Mouse (Mus musculus): ENCODE measurements around the gene Arhgdib. TPM values are rescaled to one million over a fixed set of nuclear protein-coding genes. Genes with fewer than 3 reads are reported as not detected.

Arhgdib gene
- polyA plus RNA-seq, 1 experiment from 2014 or later, result 86.1 TPM

- Histone ChIP-seq H3K4me2 (ENCODE audit: low read length) (no peak overlapping the region), H3K27me3 (ENCODE audit: control insufficient read depth, insufficient read depth, low read length) (no peaks in the 10 kb centered on the region), H3K9ac (ENCODE audit: low read length) (no peak overlapping the region), H3K27ac (replicated peaks in 1 of 2; ENCODE audit: control insufficient read depth in 1 of 2, insufficient read depth in 1 of 2, low read depth in 2 of 2, low read length in 2 of 2) (no peak overlapping the region), H3K4me3 (ENCODE audit: control insufficient read depth in 1 of 2, insufficient read depth in 1 of 2, low read depth in 1 of 2, low read length in 2 of 2) (no peak overlapping the region), H3K36me3 (ENCODE audit: control insufficient read depth, insufficient read depth, low read length) (peaks cover 12% of the 10 kb centered on the region), H3K9me3 (ENCODE audit: control insufficient read depth, low read length) (no peaks in the 10 kb centered on the region), H3K4me1 (ENCODE audit: control insufficient read depth in 2 of 2, insufficient read depth in 2 of 2, low read length in 2 of 2) (peaks cover 3 to 4% of the 10 kb centered on the region in 2 experiments; a peak in 2 of 4 replicates)
- ATAC-seq (ENCODE audit: insufficient number of reproducible peaks, insufficient read depth, low FRiP score, low read depth), result no peak
- WGBS, result 34% methylated on average over 16 of the region's 16 CpGs
These were observed 21.1 kb downstream of the Arhgdib start for GRCm38 (mm10) chr6:136920320-136921257.

GRCm38 (mm10) chr6:136917885-136918284 is 23.8 kb downstream of the Arhgdib start:
- no peaks in the 10 kb centered on the region for H3K27me3 ChIP-seq (ENCODE audit: control insufficient read depth, insufficient read depth, low read length)
- no peak for ATAC-seq (ENCODE audit: insufficient number of reproducible peaks, insufficient read depth, low FRiP score, low read depth)
- H3K4me2 ChIP-seq (ENCODE audit: low read length), result no peak overlapping the region
- H3K9me3 ChIP-seq (ENCODE audit: control insufficient read depth, low read length), result no peaks in the 10 kb centered on the region
- 0 out of 2 replicates have a peak, but pooled peaks cover 1% of the 10 kb centered on the region for H3K36me3 ChIP-seq (ENCODE audit: control insufficient read depth, insufficient read depth, low read length)
- no peak overlapping the region for H3K4me3 ChIP-seq (ENCODE audit: control insufficient read depth in 1 of 2, insufficient read depth in 1 of 2, low read depth in 1 of 2, low read length in 2 of 2)
- peak overlapping the region in 1 of 2 experiments; percentile 53; a peak in 2 of 4 replicates for H3K27ac ChIP-seq (replicated peaks in 1 of 2; ENCODE audit: control insufficient read depth in 1 of 2, insufficient read depth in 1 of 2, low read depth in 2 of 2, low read length in 2 of 2)
- 25% methylated on average over 2 of the region's 2 CpGs for WGBS
- H3K4me1 ChIP-seq (ENCODE audit: control insufficient read depth in 2 of 2, insufficient read depth in 2 of 2, low read length in 2 of 2), result peaks cover 7% of the 10 kb centered on the region in 2 experiments; a peak in 3 of 4 replicates
- no peak overlapping the region for H3K9ac ChIP-seq (ENCODE audit: low read length)

- Histone ChIP-seq H3K27me3 (ENCODE audit: control insufficient read depth, insufficient read depth, low read length) (no peaks in the 10 kb centered on the region), H3K4me1 (ENCODE audit: control insufficient read depth in 2 of 2, insufficient read depth in 2 of 2, low read length in 2 of 2) (peaks cover 4 to 7% of the 10 kb centered on the region in 2 experiments; a peak in 3 of 4 replicates), H3K4me2 (ENCODE audit: low read length) (no peak overlapping the region), H3K27ac (replicated peaks in 1 of 2; ENCODE audit: control insufficient read depth in 1 of 2, insufficient read depth in 1 of 2, low read depth in 2 of 2, low read length in 2 of 2) (no peak overlapping the region), H3K9me3 (ENCODE audit: control insufficient read depth, low read length) (no peaks in the 10 kb centered on the region), H3K4me3 (ENCODE audit: control insufficient read depth in 1 of 2, insufficient read depth in 1 of 2, low read depth in 1 of 2, low read length in 2 of 2) (no peak overlapping the region), H3K9ac (ENCODE audit: low read length) (no peak overlapping the region), H3K36me3 (ENCODE audit: control insufficient read depth, insufficient read depth, low read length) (no peaks in the 10 kb centered on the region)
- no peak for ATAC-seq (ENCODE audit: insufficient number of reproducible peaks, insufficient read depth, low FRiP score, low read depth)
- 72% methylated on average over 8 of the region's 8 CpGs for WGBS
These were observed 25.8 kb downstream of the Arhgdib start for GRCm38 (mm10) chr6:136915721-136916395.

- WGBS, result 92% methylated on average over 6 of the region's 6 CpGs
- peaks cover 13% of the 10 kb centered on the region in 2 experiments for H3K4me1 ChIP-seq (ENCODE audit: control insufficient read depth in 2 of 2, insufficient read depth in 2 of 2, low read length in 2 of 2)
- no peaks in the 10 kb centered on the region for H3K36me3 ChIP-seq (ENCODE audit: control insufficient read depth, insufficient read depth, low read length)
- H3K4me2 ChIP-seq (ENCODE audit: low read length), result no peak overlapping the region
- ATAC-seq (ENCODE audit: insufficient number of reproducible peaks, insufficient read depth, low FRiP score, low read depth), result no peak
- H3K27ac ChIP-seq (replicated peaks in 1 of 2; ENCODE audit: control insufficient read depth in 1 of 2, insufficient read depth in 1 of 2, low read depth in 2 of 2, low read length in 2 of 2), result 0 out of 4 replicates have a peak overlapping the region, but pooled peaks of 1 of the 2 experiments have one; percentile 43
- H3K9me3 ChIP-seq (ENCODE audit: control insufficient read depth, low read length), result no peaks in the 10 kb centered on the region
- no peaks in the 10 kb centered on the region for H3K27me3 ChIP-seq (ENCODE audit: control insufficient read depth, insufficient read depth, low read length)
- no peak overlapping the region for H3K9ac ChIP-seq (ENCODE audit: low read length)
- H3K4me3 ChIP-seq (ENCODE audit: control insufficient read depth in 1 of 2, insufficient read depth in 1 of 2, low read depth in 1 of 2, low read length in 2 of 2), result no peak overlapping the region
These were observed 27.5 kb downstream of the Arhgdib start for GRCm38 (mm10) chr6:136914234-136914633.

- H3K36me3 ChIP-seq (ENCODE audit: control insufficient read depth, insufficient read depth, low read length), result no peaks in the 10 kb centered on the region
- H3K4me3 ChIP-seq (ENCODE audit: control insufficient read depth in 1 of 2, insufficient read depth in 1 of 2, low read depth in 1 of 2, low read length in 2 of 2), result no peak overlapping the region
- WGBS, result 22% methylated on average over 18 of the region's 18 CpGs
- H3K9me3 ChIP-seq (ENCODE audit: control insufficient read depth, low read length), result no peaks in the 10 kb centered on the region
- H3K9ac ChIP-seq (ENCODE audit: low read length), result peak overlapping the region; percentile 42; the same call in 1 of the 2 replicates
- ATAC-seq (ENCODE audit: insufficient number of reproducible peaks, insufficient read depth, low FRiP score, low read depth), result no peak
- peak overlapping the region in 1 of 2 experiments; percentile 43; a peak in 1 of 4 replicates for H3K27ac ChIP-seq (replicated peaks in 1 of 2; ENCODE audit: control insufficient read depth in 1 of 2, insufficient read depth in 1 of 2, low read depth in 2 of 2, low read length in 2 of 2)
- H3K4me2 ChIP-seq (ENCODE audit: low read length), result peak overlapping the region; percentile 48
- H3K4me1 ChIP-seq (ENCODE audit: control insufficient read depth in 2 of 2, insufficient read depth in 2 of 2, low read length in 2 of 2), result peaks cover 13% of the 10 kb centered on the region in 2 experiments
- H3K27me3 ChIP-seq (ENCODE audit: control insufficient read depth, insufficient read depth, low read length), result no peaks in the 10 kb centered on the region
These were observed 28.1 kb downstream of the Arhgdib start for GRCm38 (mm10) chr6:136913384-136914126.

GRCm38 (mm10) chr6:136912751-136913265 is 28.9 kb downstream of the Arhgdib start:
- no peak for ATAC-seq (ENCODE audit: insufficient number of reproducible peaks, insufficient read depth, low FRiP score, low read depth)
- no peaks in the 10 kb centered on the region for H3K27me3 ChIP-seq (ENCODE audit: control insufficient read depth, insufficient read depth, low read length)
- H3K9ac ChIP-seq (ENCODE audit: low read length), result no peak overlapping the region
- no peaks in the 10 kb centered on the region for H3K36me3 ChIP-seq (ENCODE audit: control insufficient read depth, insufficient read depth, low read length)
- no peak overlapping the region for H3K27ac ChIP-seq (replicated peaks in 1 of 2; ENCODE audit: control insufficient read depth in 1 of 2, insufficient read depth in 1 of 2, low read depth in 2 of 2, low read length in 2 of 2)
- 100% methylated on average over 1 of the region's 2 CpGs for WGBS
- H3K4me2 ChIP-seq (ENCODE audit: low read length), result no peak overlapping the region
- H3K4me3 ChIP-seq (ENCODE audit: control insufficient read depth in 1 of 2, insufficient read depth in 1 of 2, low read depth in 1 of 2, low read length in 2 of 2), result no peak overlapping the region
- no peaks in the 10 kb centered on the region for H3K9me3 ChIP-seq (ENCODE audit: control insufficient read depth, low read length)
- H3K4me1 ChIP-seq (ENCODE audit: control insufficient read depth in 2 of 2, insufficient read depth in 2 of 2, low read length in 2 of 2), result peaks cover 13% of the 10 kb centered on the region in 2 experiments
